Mouse (Mus musculus): ENCODE results near the gene Tll1.
"Not testable (repeated sequence)": the region's sequence is repeated elsewhere in the genome, so short reads cannot be mapped to it uniquely, and the experiment has no call there.

Tll1 gene

GRCm38 (mm10) chr8:64057571-64057970 lies 148.5 kb downstream of the Tll1 start:
- no peak for DNase-seq

- DNase-seq: no peak
Observed at GRCm38 (mm10) chr8:64048556-64048955, 157.5 kb downstream of the Tll1 start.

GRCm38 (mm10) chr8:64047963-64048505 lies 158.0 kb downstream of the Tll1 start:
- DNase-seq: no peak

GRCm38 (mm10) chr8:64041303-64041884 lies 164.7 kb downstream of the Tll1 start:
- DNase-seq: no peak

- no peak for DNase-seq
Observed at GRCm38 (mm10) chr8:64030672-64031385, 175.2 kb downstream of the Tll1 start.

GRCm38 (mm10) chr8:64030081-64030480 lies 176.0 kb downstream of the Tll1 start:
- DNase-seq: no peak

- no peak for DNase-seq
Observed at GRCm38 (mm10) chr8:64029525-64029924, 176.5 kb downstream of the Tll1 start.

GRCm38 (mm10) chr8:64024359-64024758 lies 181.7 kb downstream of the Tll1 start:
- no peak for DNase-seq

- no peak for DNase-seq
Observed at GRCm38 (mm10) chr8:64023579-64023978, 182.5 kb downstream of the Tll1 start.

- no peak for DNase-seq
Observed at GRCm38 (mm10) chr8:64023027-64023426, 183.0 kb downstream of the Tll1 start.

GRCm38 (mm10) chr8:63970612-63971391 lies 235.3 kb downstream of the Tll1 start:
- DNase-seq: not testable (repeated sequence)
